Mouse (Mus musculus) embryo, embryonic 10 days (tissue): ENCODE results near the gene Cdh16.

Experiments used
- DNase-seq: peaks from one replicate; pipeline ENCODE4 v3.0.0-alpha.2; 2015; ENCODE audit warnings: low spot score

Gene Cdh16

DNA sequence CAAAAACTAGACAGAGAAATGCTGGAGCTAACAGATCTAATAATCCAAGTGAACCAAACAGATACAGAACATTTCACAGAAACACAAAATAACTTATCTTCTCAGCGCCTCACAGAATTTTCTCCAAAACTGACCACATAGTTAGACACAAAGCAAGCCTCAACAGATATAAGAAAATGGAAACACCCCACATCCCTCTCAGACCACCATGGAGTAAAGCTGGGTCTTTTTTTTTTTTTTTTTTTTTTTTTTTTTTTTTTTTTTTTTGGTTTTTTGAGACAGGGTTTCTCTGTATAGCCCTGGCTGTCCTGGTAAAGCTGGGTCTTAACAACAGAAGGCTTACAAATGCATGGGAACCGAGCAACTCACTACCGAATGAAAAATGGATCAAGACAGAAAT is 47.4 kb downstream of the Cdh16 start:
- no peak for DNase-seq

DNA sequence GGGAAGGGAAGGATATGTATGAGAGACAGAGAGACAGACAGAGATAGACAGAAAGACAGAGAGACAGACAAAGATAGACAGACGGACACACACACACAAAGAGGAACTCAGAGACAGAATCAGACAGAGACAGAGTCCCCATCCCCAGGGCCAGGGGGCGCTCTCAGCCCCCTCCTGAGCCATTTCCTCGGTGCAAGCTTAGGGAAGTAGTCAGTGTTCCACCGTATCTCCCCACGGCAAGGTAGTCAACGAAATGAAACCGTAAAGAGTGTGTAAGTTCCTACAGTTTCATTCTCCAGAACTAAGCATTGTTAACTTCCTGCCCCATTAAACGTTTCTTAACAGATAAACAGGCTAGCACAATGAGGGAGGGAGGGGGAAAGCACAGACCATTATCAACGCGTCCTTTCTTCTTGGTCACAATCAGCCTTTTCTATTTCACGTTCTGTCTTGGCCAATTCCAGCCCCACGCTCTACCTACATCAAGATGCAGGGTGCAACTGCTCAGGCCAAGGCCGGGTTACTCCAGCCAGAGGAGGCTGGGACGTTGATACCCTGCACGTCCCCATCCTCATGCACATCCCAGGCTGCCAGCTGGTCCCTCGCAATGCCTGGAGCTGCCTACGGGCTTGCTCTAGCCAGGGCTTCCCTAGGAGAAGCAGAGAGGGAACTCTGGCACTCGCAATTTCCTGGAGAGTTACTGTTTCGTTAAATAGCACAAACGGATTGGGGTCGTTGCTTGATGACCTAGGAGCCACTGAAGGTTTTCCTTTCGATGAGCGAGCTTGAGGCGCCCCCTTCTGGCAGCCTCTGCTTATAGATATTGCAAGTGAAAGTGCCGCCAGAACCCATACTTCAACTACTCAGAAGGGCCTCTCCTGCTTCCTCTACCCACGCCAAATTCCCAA is 53.5 kb downstream of the Cdh16 start:
- peak; percentile 89 for DNase-seq

DNA sequence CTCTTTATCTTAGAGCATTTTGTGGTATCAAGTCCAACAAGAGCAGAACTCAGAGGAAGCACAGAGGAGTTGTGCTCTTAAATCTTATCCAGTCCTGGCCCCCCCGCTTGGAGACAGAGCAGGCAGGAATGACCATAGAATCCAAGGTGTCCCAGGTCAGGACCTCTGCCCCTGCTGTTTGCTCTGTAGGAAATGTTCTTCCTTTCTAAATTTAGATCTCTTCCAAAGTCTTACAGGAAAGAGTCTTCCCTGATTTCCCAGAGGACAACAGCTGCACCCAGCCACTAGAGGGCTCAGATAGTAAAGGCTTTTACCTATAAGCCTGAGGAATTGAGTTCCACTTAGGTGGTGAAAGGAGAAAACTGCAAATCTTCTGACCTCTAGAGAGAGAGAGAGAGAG is 54.6 kb downstream of the Cdh16 start:
- peak; percentile 38 for DNase-seq

DNA sequence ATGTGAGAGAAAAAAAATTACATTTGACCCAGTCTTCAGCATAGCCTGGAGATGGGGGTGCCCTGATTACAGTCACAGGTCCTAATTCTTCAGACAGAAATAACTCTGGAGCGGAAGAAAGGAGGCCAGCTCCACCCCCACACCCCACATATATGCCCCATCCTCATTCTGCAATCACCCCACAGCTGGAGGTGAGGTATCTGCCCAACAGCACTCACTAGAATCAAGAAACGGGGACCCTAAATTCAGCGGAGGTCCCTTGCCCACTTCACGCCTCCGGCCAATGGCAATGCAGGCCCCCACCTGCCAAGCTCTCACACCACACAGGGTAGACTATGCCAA is 58.8 kb downstream of the Cdh16 start:
- DNase-seq, result no peak

DNA sequence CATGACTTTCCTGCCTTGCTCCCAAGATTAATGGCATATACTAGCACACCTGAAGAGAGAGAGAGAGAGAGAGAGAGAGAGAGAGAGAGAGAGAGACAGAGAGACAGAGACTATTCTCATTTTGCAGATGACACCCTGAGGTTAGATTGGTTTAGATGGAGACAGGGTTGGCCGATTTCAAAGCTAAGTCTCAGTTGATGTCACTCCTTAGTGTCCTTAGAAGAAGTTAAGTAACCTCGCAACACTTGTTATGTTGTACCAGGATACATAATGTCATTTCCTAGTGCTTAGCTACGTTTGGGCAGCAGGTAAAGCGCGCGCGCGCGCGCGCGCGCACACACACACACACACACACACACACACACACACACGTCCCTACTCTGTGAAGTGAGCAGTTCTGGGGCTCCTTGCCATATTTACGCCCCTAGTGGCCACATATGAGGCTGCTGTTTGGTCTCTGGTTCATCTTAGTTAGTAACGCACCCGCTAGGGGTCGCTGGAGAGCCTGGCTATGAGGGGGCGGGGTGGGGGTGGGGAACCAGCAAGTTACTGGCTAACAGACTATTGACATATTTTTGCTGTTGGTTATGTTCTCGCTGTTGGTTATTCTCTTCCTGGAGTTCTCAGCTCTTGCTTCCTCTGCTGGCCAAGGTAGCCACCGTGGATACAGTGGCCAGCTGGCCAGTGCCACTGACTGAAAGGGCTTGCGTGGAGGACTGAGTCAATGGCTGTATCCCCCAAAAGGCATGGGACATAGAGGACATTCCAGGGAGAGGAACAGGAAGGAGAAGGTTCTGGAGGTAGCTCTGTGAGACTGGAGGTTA is 59.4 kb downstream of the Cdh16 start:
- peak; percentile 90 for DNase-seq

DNA sequence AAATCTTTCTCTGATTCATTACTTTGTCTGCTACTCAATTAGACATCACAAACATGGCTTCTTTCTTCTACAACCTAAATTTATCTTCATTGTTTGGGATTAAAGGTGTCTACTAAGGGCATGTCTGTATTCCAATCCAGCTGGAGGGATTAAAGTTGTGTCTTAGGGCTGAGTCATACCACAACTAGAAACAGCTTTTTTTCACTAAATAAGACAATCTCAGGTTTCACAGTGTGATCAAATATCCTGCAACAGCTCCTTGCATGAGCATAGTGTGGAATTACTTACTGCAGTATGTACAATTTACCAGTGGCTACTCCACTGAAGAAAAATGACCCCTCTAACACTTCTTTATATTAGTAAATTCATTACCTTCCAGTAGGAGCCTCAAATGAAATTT is 63.5 kb downstream of the Cdh16 start:
- no peak for DNase-seq

DNA sequence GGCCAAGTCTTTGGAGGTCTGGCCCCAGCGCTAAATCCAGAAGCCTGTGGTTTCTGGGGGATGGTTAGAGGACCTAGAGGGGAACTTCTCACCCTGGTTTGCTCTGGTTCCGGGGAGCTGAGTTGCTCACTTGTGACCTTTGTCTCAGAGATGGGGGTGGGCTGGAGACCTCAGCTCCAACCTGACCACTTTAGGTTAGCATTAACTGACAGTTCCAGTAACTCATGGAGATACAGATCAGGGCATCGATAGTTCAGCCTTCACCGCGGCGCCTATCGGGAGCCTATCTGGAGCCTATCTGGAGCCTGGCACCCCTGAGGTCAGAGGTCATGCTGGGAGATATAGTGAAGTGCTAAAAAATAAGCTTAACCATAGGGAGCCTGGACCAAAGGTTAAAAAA is 67.0 kb downstream of the Cdh16 start:
- DNase-seq, result peak; percentile 13

DNA sequence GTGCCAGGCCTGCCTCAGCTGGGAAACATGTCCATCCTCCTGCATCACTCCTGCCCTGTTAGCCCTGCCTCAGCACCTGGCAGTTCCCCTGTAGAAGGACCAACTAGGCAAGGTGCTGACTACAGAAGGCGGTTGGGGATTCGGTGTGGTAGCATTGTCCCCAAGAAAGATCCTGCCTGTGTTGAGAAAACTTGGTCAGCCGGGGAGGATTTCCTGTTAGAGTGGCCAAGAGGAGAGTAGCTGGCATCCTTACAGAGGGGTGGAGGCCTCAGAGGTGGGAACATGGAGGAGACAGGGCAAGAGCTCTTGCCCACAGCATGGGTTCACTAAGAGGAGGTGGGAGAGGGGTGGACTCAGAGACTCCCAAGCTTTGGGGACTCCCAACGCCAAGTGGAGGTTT is 69.0 kb downstream of the Cdh16 start:
- DNase-seq, result no peak
